Mouse (Mus musculus): ENCODE results near the gene Zranb3. TPM values are rescaled to one million over a fixed set of nuclear protein-coding genes. Genes with fewer than 3 reads are reported as not detected.
"Not testable (repeated sequence)": the region's sequence is repeated elsewhere in the genome, so short reads cannot be mapped to it uniquely, and the experiment has no call there.

The Zranb3 gene
- polyA plus RNA-seq, 1 experiment = 7.7 TPM

GRCm38 (mm10) chr1:128004371-128004720 lies 98.5 kb downstream of the Zranb3 start:
- TF ChIP-seq POLR2A (IDR thresholded peaks at IDR 0.05; ENCODE audit: control insufficient read depth, low read depth, low read length) = no peak
- TF ChIP-seq CTCF (IDR thresholded peaks at IDR 0.05; ENCODE audit: control insufficient read depth, insufficient read depth, insufficient replicate concordance, low read depth, low read length) = no peak
- Histone ChIP-seq H3K4me3 (ENCODE audit: control insufficient read depth, low read depth, low read length) (no peak overlapping the region), H3K4me1 (ENCODE audit: control insufficient read depth, insufficient read depth, low read length) (no peaks in the 10 kb centered on the region), H3K27ac (ENCODE audit: control insufficient read depth, insufficient read depth, low read depth, low read length) (no peak overlapping the region), H3K36me3 (ENCODE audit: control insufficient read depth, insufficient read depth, low read length) (no peaks in the 10 kb centered on the region), H3K27me3 (ENCODE audit: control insufficient read depth, insufficient read depth, low read length) (no peaks in the 10 kb centered on the region)

- no peak for TF ChIP-seq CTCF (IDR thresholded peaks at IDR 0.05; ENCODE audit: control insufficient read depth, insufficient read depth, insufficient replicate concordance, low read depth, low read length)
- no peak for TF ChIP-seq POLR2A (IDR thresholded peaks at IDR 0.05; ENCODE audit: control insufficient read depth, low read depth, low read length)
These were observed 99.0 kb downstream of the Zranb3 start for GRCm38 (mm10) chr1:128003712-128004370.

GRCm38 (mm10) chr1:128002159-128002558 lies 100.7 kb downstream of the Zranb3 start:
- Histone ChIP-seq H3K27me3 (ENCODE audit: control insufficient read depth, insufficient read depth, low read length) (no peaks in the 10 kb centered on the region), H3K27ac (ENCODE audit: control insufficient read depth, insufficient read depth, low read depth, low read length) (no peak overlapping the region), H3K36me3 (ENCODE audit: control insufficient read depth, insufficient read depth, low read length) (no peaks in the 10 kb centered on the region), H3K4me3 (ENCODE audit: control insufficient read depth, low read depth, low read length) (no peak overlapping the region), H3K4me1 (ENCODE audit: control insufficient read depth, insufficient read depth, low read length) (no peaks in the 10 kb centered on the region)
- TF ChIP-seq CTCF (IDR thresholded peaks at IDR 0.05; ENCODE audit: control insufficient read depth, insufficient read depth, insufficient replicate concordance, low read depth, low read length) (no peak), POLR2A (IDR thresholded peaks at IDR 0.05; ENCODE audit: control insufficient read depth, low read depth, low read length) (no peak)

More at GRCm38 (mm10) chr1:128003712-128004370, 99.0 kb downstream of the Zranb3 start:
- no peak overlapping the region for H3K27ac ChIP-seq (ENCODE audit: control insufficient read depth, insufficient read depth, low read depth, low read length)
- no peaks in the 10 kb centered on the region for H3K36me3 ChIP-seq (ENCODE audit: control insufficient read depth, insufficient read depth, low read length)
- H3K4me3 ChIP-seq (ENCODE audit: control insufficient read depth, low read depth, low read length) = no peak overlapping the region
- H3K27me3 ChIP-seq (ENCODE audit: control insufficient read depth, insufficient read depth, low read length) = no peaks in the 10 kb centered on the region
- no peaks in the 10 kb centered on the region for H3K4me1 ChIP-seq (ENCODE audit: control insufficient read depth, insufficient read depth, low read length)

GRCm38 (mm10) chr1:128000931-128001330 lies 101.9 kb downstream of the Zranb3 start:
- not testable (repeated sequence) for H3K36me3 ChIP-seq (ENCODE audit: control insufficient read depth, insufficient read depth, low read length)

GRCm38 (mm10) chr1:127993892-127994291 lies 109.0 kb downstream of the Zranb3 start:
- TF ChIP-seq CTCF (IDR thresholded peaks at IDR 0.05; ENCODE audit: control insufficient read depth, insufficient read depth, insufficient replicate concordance, low read depth, low read length) (no peak), POLR2A (IDR thresholded peaks at IDR 0.05; ENCODE audit: control insufficient read depth, low read depth, low read length) (no peak)
- Histone ChIP-seq H3K27ac (ENCODE audit: control insufficient read depth, insufficient read depth, low read depth, low read length) (no peak overlapping the region), H3K4me1 (ENCODE audit: control insufficient read depth, insufficient read depth, low read length) (peaks cover 3% of the 10 kb centered on the region; the same call in 1 of the 2 replicates), H3K27me3 (ENCODE audit: control insufficient read depth, insufficient read depth, low read length) (no peaks in the 10 kb centered on the region), H3K4me3 (ENCODE audit: control insufficient read depth, low read depth, low read length) (no peak overlapping the region), H3K36me3 (ENCODE audit: control insufficient read depth, insufficient read depth, low read length) (no peaks in the 10 kb centered on the region; the same call in none of the 2 replicates)

More at GRCm38 (mm10) chr1:128000931-128001330, 101.9 kb downstream of the Zranb3 start:
- H3K4me1 ChIP-seq (ENCODE audit: control insufficient read depth, insufficient read depth, low read length); H3K4me3 ChIP-seq (ENCODE audit: control insufficient read depth, low read depth, low read length); H3K27me3 ChIP-seq (ENCODE audit: control insufficient read depth, insufficient read depth, low read length); H3K27ac ChIP-seq (ENCODE audit: control insufficient read depth, insufficient read depth, low read depth, low read length): not testable (repeated sequence)

GRCm38 (mm10) chr1:127989876-127990731 lies 112.7 kb downstream of the Zranb3 start:
- Histone ChIP-seq H3K4me3 (ENCODE audit: control insufficient read depth, low read depth, low read length) (no peak overlapping the region), H3K27ac (ENCODE audit: control insufficient read depth, insufficient read depth, low read depth, low read length) (peak overlapping the region; percentile 75), H3K4me1 (ENCODE audit: control insufficient read depth, insufficient read depth, low read length) (peaks cover 3% of the 10 kb centered on the region), H3K36me3 (ENCODE audit: control insufficient read depth, insufficient read depth, low read length) (no peaks in the 10 kb centered on the region; the same call in none of the 2 replicates), H3K27me3 (ENCODE audit: control insufficient read depth, insufficient read depth, low read length) (no peaks in the 10 kb centered on the region)
- TF ChIP-seq CTCF (IDR thresholded peaks at IDR 0.05; ENCODE audit: control insufficient read depth, insufficient read depth, insufficient replicate concordance, low read depth, low read length) = no peak
- no peak for TF ChIP-seq POLR2A (IDR thresholded peaks at IDR 0.05; ENCODE audit: control insufficient read depth, low read depth, low read length)

- H3K27ac ChIP-seq (ENCODE audit: control insufficient read depth, insufficient read depth, low read depth, low read length) = no peak overlapping the region
- H3K36me3 ChIP-seq (ENCODE audit: control insufficient read depth, insufficient read depth, low read length) = no peaks in the 10 kb centered on the region; the same call in none of the 2 replicates
- H3K4me3 ChIP-seq (ENCODE audit: control insufficient read depth, low read depth, low read length) = no peak overlapping the region
- no peaks in the 10 kb centered on the region for H3K27me3 ChIP-seq (ENCODE audit: control insufficient read depth, insufficient read depth, low read length)
- TF ChIP-seq POLR2A (IDR thresholded peaks at IDR 0.05; ENCODE audit: control insufficient read depth, low read depth, low read length) (no peak), CTCF (IDR thresholded peaks at IDR 0.05; ENCODE audit: control insufficient read depth, insufficient read depth, insufficient replicate concordance, low read depth, low read length) (no peak)
- H3K4me1 ChIP-seq (ENCODE audit: control insufficient read depth, insufficient read depth, low read length) = peaks cover 3% of the 10 kb centered on the region
These were observed 113.5 kb downstream of the Zranb3 start for GRCm38 (mm10) chr1:127989387-127989786.
